Mouse (Mus musculus): ENCODE data around the gene Abca8a.
A peak's percentile ranks its signal among the peaks of the same experiment; 100 is the strongest.

Abca8a gene

GRCm38 (mm10) chr11:110095858-110096257, at the start of gene Abca8a:
TSS of gene Abca8a (minus strand) at chr11:110095978.
- DNase-seq (ENCODE audit: low spot score): no peak

GRCm38 (mm10) chr11:110145421-110145820, 49.6 kb upstream of the Abca8a start:
- no peak for DNase-seq (ENCODE audit: low spot score)

- no peak for DNase-seq (ENCODE audit: low spot score)
These were observed 35.0 kb upstream of the Abca8a start for GRCm38 (mm10) chr11:110130760-110131159.

GRCm38 (mm10) chr11:110111137-110111536, 15.4 kb upstream of the Abca8a start:
- DNase-seq (ENCODE audit: low spot score): no peak

- no peak for DNase-seq (ENCODE audit: low spot score)
These were observed 5.7 kb upstream of the Abca8a start for GRCm38 (mm10) chr11:110101437-110101836.

GRCm38 (mm10) chr11:110098901-110099300, 3.1 kb upstream of the Abca8a start:
- no peak for DNase-seq (ENCODE audit: low spot score)

GRCm38 (mm10) chr11:110097465-110097864, 1.7 kb upstream of the Abca8a start:
- no peak for DNase-seq (ENCODE audit: low spot score)

GRCm38 (mm10) chr11:110094846-110095380, 865 bp downstream of the Abca8a start:
- DNase-seq (ENCODE audit: low spot score): no peak

- peak; percentile 11 for DNase-seq (ENCODE audit: low spot score)
These were observed 1.5 kb downstream of the Abca8a start for GRCm38 (mm10) chr11:110094236-110094635.

GRCm38 (mm10) chr11:110091328-110091727, 4.5 kb downstream of the Abca8a start:
- no peak for DNase-seq (ENCODE audit: low spot score)

GRCm38 (mm10) chr11:110072158-110072557, 23.6 kb downstream of the Abca8a start:
- DNase-seq (ENCODE audit: low spot score): no peak

- no peak for DNase-seq (ENCODE audit: low spot score)
These were observed 34.7 kb downstream of the Abca8a start for GRCm38 (mm10) chr11:110061032-110061431.

GRCm38 (mm10) chr11:110060127-110060526, 35.7 kb downstream of the Abca8a start:
- DNase-seq (ENCODE audit: low spot score): no peak

GRCm38 (mm10) chr11:110053681-110054080, 42.1 kb downstream of the Abca8a start:
- DNase-seq (ENCODE audit: low spot score): no peak

GRCm38 (mm10) chr11:110037795-110038194, 58.0 kb downstream of the Abca8a start:
- no peak for DNase-seq (ENCODE audit: low spot score)

- no peak for DNase-seq (ENCODE audit: low spot score)
These were observed 66.7 kb downstream of the Abca8a start for GRCm38 (mm10) chr11:110028913-110029695.

- DNase-seq (ENCODE audit: low spot score): no peak
These were observed 84.8 kb downstream of the Abca8a start for GRCm38 (mm10) chr11:110010836-110011546.

- peak; percentile 39 for DNase-seq (ENCODE audit: low spot score)
These were observed 100.2 kb downstream of the Abca8a start, which contains the start of gene Abca8b for GRCm38 (mm10) chr11:109995624-109996023. TSS of gene Abca8b (minus strand) at chr11:109995845.

GRCm38 (mm10) chr11:109995013-109995412, 100.8 kb downstream of the Abca8a start:
- DNase-seq (ENCODE audit: low spot score): no peak

- no peak for DNase-seq (ENCODE audit: low spot score)
These were observed 101.8 kb downstream of the Abca8a start for GRCm38 (mm10) chr11:109994014-109994413.

- no peak for DNase-seq (ENCODE audit: low spot score)
These were observed 104.5 kb downstream of the Abca8a start for GRCm38 (mm10) chr11:109991270-109991669.

GRCm38 (mm10) chr11:109990256-109990655, 105.5 kb downstream of the Abca8a start:
- DNase-seq (ENCODE audit: low spot score): no peak

- DNase-seq (ENCODE audit: low spot score): no peak
These were observed 107.6 kb downstream of the Abca8a start for GRCm38 (mm10) chr11:109988164-109988563.

Data from ovary, postnatal 14 days (tissue).